Mouse (Mus musculus) hindbrain, embryonic 14.5 days (tissue): Measurements from ENCODE around the gene Acot1. TPM values are rescaled to one million over a fixed set of nuclear protein-coding genes. Genes with fewer than 3 reads are reported as not detected.
"Not testable (repeated sequence)": the region's sequence is repeated elsewhere in the genome, so short reads cannot be mapped to it uniquely, and the experiment has no call there.

ENCODE experiments used
- ATAC-seq: fragments of 200-750 bp; cut with Nextera tagmentation; 2 replicates; pipeline ENCODE4 v1.8.0; 2017; ENCODE audit warnings: moderate number of reproducible peaks, mild to moderate bottlenecking, moderate TSS enrichment, moderate library complexity; ENCODE audit not compliant: low FRiP score
- DNase-seq: peaks from one replicate; pipeline ENCODE4 v3.0.0-alpha.2; 2015; ENCODE audit warnings: low spot score
- H3K27ac ChIP-seq: fragments of 300-500 bp; sonication (generic); 2 replicates; pipeline ENCODE4 v1.5.1; 2014; ENCODE audit warnings: mild to moderate bottlenecking, moderate library complexity
- H3K27me3 ChIP-seq: fragments of 300-500 bp; sonication (generic); 2 replicates; pipeline ENCODE4 v1.6.1; 2014; ENCODE audit warnings: mild to moderate bottlenecking, low read length, mixed read lengths; ENCODE audit not compliant: control insufficient read depth, insufficient read depth
- H3K36me3 ChIP-seq: fragments of 300-500 bp; sonication (generic); replicated peaks from 2 replicates; pipeline ENCODE4 v1.6.1; 2014; ENCODE audit not compliant: control insufficient read depth, insufficient read depth
- H3K4me1 ChIP-seq: fragments of 300-500 bp; sonication (generic); replicated peaks from 2 replicates; pipeline ENCODE4 v1.6.1; 2014; ENCODE audit warnings: antibody characterized with exemption, low read length, mixed read lengths; ENCODE audit not compliant: control insufficient read depth, insufficient read depth
- H3K4me2 ChIP-seq: fragments of 300-500 bp; sonication (generic); replicated peaks from 2 replicates; pipeline ENCODE4 v1.6.1; 2014; ENCODE audit warnings: mild to moderate bottlenecking, moderate library complexity
- H3K4me3 ChIP-seq: fragments of 300-500 bp; sonication (generic); replicated peaks from 2 replicates; pipeline ENCODE4 v1.5.1; 2014; ENCODE audit warnings: mild to moderate bottlenecking, low read length
- H3K9ac ChIP-seq: fragments of 300-500 bp; sonication (generic); 2 replicates; pipeline ENCODE4 v1.6.1; 2014
- H3K9me3 ChIP-seq: fragments of 300-500 bp; sonication (generic); 2 replicates; pipeline ENCODE4 v1.6.1; 2016; ENCODE audit warnings: low read length; ENCODE audit not compliant: control insufficient read depth
- WGBS: fragments of 180-500 bp; shearing (Covaris S2); extraction: QIAGEN DNeasy Blood & Tissue Kit; methylation state at CpG from one replicate; pipeline ENCODE4 v1.1.7; 2014; 5-methylcytosine and 5-hydroxymethylcytosine counted together
- polyA plus RNA-seq: library from polyadenylated mRNA; unstranded; fragments of >200 nt; fragmentation: Nextera tagmentation; extraction: Ambion mirVana; gene quantifications from 2 replicates; pipeline ENCODE4 v1.2.1, GENCODE M21; 2014

Gene Acot1
- polyA plus RNA-seq, 1 experiment from 2014 or later = 100 TPM

DNA sequence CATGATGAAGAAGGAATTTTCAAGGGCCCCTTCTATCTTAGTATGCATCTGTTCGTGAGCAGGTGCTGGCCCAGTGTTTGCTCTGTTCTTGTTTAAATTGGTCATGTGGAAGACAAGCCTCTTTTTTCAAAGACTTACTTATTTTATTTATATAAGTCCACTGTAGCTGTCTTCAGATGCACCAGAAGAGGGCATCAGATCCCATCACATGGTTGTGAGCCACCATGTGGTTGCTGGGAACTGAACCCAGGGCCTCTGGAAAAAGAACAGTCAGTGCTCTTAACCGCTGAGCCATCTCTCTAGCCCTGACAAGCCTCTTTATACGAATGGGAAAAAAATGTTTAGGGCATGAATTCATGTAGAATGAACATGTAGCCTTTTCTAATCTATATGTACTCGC lies 19.9 kb upstream of the Acot1 start:
- Histone ChIP-seq H3K4me3 (no peak overlapping the region), H3K4me2 (no peak overlapping the region), H3K9ac (no peak overlapping the region), H3K36me3 (no peaks in the 10 kb centered on the region; the same call in 1 of the 2 replicates), H3K9me3 (no peaks in the 10 kb centered on the region), H3K27ac (no peak overlapping the region), H3K27me3 (no peaks in the 10 kb centered on the region), H3K4me1 (peaks cover 10% of the 10 kb centered on the region; the same call in 1 of the 2 replicates)
- DNase-seq = no peak
- no peak for ATAC-seq
- WGBS = 96% methylated on average over 4 of the region's 4 CpGs

GRCm38 (mm10) chr12:83997221-83997620 lies 12.1 kb upstream of the Acot1 start:
- no peaks in the 10 kb centered on the region for H3K27me3 ChIP-seq
- WGBS = 60% methylated on average over 2 of the region's 2 CpGs
- H3K36me3 ChIP-seq = no peaks in the 10 kb centered on the region; the same call in 1 of the 2 replicates
- no peak overlapping the region for H3K27ac ChIP-seq
- H3K9me3 ChIP-seq = no peaks in the 10 kb centered on the region
- no peak for ATAC-seq
- DNase-seq = no peak
- H3K4me1 ChIP-seq = no peaks in the 10 kb centered on the region
- no peak overlapping the region for H3K9ac ChIP-seq
- H3K4me3 ChIP-seq = no peak overlapping the region
- H3K4me2 ChIP-seq = no peak overlapping the region

GRCm38 (mm10) chr12:83998341-83999107 lies 10.8 kb upstream of the Acot1 start:
- H3K4me2 ChIP-seq = no peak overlapping the region
- H3K9ac ChIP-seq = no peak overlapping the region
- peak overlapping the region; percentile 9; the same call in 1 of the 2 replicates for H3K27ac ChIP-seq
- H3K36me3 ChIP-seq = no peaks in the 10 kb centered on the region
- no peak overlapping the region for H3K4me3 ChIP-seq
- ATAC-seq (no peak), DNase-seq (no peak)
- H3K9me3 ChIP-seq = no peaks in the 10 kb centered on the region
- H3K4me1 ChIP-seq = no peaks in the 10 kb centered on the region
- H3K27me3 ChIP-seq = no peaks in the 10 kb centered on the region
- WGBS = 63% methylated on average over 11 of the region's 11 CpGs

DNA sequence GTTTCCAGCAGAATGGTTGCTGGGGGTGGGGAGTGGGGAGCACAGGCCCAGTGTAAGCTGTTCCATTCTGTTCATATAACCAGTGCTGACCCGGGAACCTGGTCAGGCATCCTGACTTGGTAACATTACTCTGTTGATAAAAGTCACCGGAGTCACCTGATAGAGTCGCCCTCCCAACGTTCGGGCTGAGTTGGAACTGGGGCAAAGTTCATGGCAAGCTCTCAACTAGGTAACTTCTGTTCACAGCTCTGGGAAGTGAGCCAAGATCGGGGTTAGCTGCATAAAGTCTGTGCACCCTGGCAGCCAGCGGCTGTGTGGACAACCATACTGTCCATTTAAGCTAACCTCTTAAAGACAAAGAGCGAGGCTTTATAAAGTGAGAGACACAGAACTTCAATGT lies 10.1 kb upstream of the Acot1 start:
- not testable (repeated sequence) for H3K9me3 ChIP-seq, H3K9ac ChIP-seq, H3K4me2 ChIP-seq, H3K27me3 ChIP-seq, DNase-seq, H3K4me3 ChIP-seq, H3K4me1 ChIP-seq, ATAC-seq, H3K36me3 ChIP-seq, H3K27ac ChIP-seq
- 68% methylated on average over 8 of the region's 8 CpGs for WGBS

DNA sequence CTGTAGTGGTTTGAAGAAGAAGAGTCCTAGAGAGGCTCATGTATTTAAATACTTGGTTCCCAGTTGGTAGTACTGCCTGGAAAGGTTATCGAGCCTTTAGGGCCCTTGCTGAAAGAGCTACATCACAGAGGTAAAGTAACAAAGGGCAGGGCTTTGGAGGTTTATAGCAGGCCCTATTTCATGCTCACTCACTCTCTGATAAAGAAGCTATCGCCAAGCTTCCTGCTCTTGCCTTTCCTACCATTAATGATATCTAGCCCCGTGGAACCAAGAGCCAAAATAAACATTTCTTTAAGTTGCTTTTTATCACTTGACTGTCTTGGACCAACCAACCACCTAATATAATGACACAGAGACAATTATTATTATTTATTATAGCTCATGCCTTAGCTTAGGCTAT lies 8.9 kb upstream of the Acot1 start:
- 91% methylated on average over 3 of the region's 3 CpGs for WGBS
- no peak overlapping the region for H3K27ac ChIP-seq
- H3K4me2 ChIP-seq = no peak overlapping the region
- no peaks in the 10 kb centered on the region for H3K4me1 ChIP-seq
- ATAC-seq (no peak), DNase-seq (no peak)
- H3K36me3 ChIP-seq = no peaks in the 10 kb centered on the region
- H3K27me3 ChIP-seq = no peaks in the 10 kb centered on the region
- no peaks in the 10 kb centered on the region for H3K9me3 ChIP-seq
- H3K9ac ChIP-seq = no peak overlapping the region
- no peak overlapping the region for H3K4me3 ChIP-seq

DNA sequence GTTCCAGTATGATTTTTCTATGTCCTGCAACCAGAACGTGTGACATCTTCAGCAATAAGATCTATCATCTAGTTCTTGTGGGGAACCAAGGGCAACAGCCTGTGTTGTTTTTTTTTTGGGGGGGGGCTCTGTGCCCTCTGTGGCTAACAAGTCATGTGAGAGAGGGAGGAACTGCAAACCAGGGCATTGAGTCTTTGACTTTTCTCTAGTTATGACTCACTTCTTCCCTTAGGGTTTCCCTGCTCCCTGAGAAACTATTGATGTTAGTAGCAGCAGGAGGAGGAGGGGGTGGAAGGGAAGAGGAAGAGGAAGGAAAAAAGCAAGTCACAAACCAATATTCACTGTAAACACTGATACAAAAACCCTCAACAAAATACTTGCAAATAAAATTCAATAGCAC lies 5.4 kb upstream of the Acot1 start:
- no peak overlapping the region for H3K4me3 ChIP-seq
- H3K4me1 ChIP-seq = peaks cover 3% of the 10 kb centered on the region; the same call in 1 of the 2 replicates
- 81% methylated on average over 1 of the region's 1 CpGs for WGBS
- H3K4me2 ChIP-seq = no peak overlapping the region
- H3K9ac ChIP-seq = no peak overlapping the region
- H3K9me3 ChIP-seq = no peaks in the 10 kb centered on the region
- ATAC-seq = no peak
- no peak for DNase-seq
- H3K36me3 ChIP-seq = no peaks in the 10 kb centered on the region
- 0 out of 2 replicates have a peak, but pooled peaks cover 5% of the 10 kb centered on the region for H3K27me3 ChIP-seq
- H3K27ac ChIP-seq = no peak overlapping the region

- peaks cover 22% of the 10 kb centered on the region for H3K4me1 ChIP-seq
- H3K27me3 ChIP-seq = 0 out of 2 replicates have a peak, but pooled peaks cover 5% of the 10 kb centered on the region
- H3K9ac ChIP-seq = no peak overlapping the region
- no peak overlapping the region for H3K4me3 ChIP-seq
- peak overlapping the region; percentile 63 for H3K27ac ChIP-seq
- H3K4me2 ChIP-seq = peak overlapping the region; percentile 51; the same call in 1 of the 2 replicates
- no peaks in the 10 kb centered on the region for H3K36me3 ChIP-seq
- no peaks in the 10 kb centered on the region for H3K9me3 ChIP-seq
- WGBS = 84% methylated on average over 12 of the region's 12 CpGs
- ATAC-seq (no peak), DNase-seq (no peak)
Measured at GRCm38 (mm10) chr12:84008251-84008650, 1.0 kb upstream of the Acot1 start.

DNA sequence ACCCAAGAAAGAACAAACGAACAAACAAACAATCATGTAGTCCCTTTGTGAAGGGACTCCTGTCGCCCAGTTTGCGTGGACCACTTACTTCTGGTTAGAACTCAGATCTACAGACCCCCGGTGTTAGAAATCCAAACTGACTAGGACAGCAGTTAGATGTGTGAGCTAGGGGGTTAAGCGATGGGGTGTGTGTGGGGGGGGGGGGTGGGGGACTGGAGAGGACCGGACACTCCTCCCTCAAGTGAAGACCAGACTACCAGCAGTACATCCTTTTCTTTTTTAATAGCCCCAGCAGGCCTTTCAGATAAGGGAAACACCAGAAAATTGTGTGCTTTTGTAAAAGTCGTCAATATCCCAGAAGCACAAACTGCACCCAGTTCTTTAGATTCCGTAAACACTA lies 561 bp upstream of the Acot1 start:
- 37% methylated on average over 8 of the region's 8 CpGs for WGBS
- peaks cover 22% of the 10 kb centered on the region for H3K4me1 ChIP-seq
- peak overlapping the region; percentile 63 for H3K27ac ChIP-seq
- H3K9ac ChIP-seq = peak overlapping the region; percentile 55; the same call in 1 of the 2 replicates
- ATAC-seq (no peak), DNase-seq (no peak)
- H3K27me3 ChIP-seq = 0 out of 2 replicates have a peak, but pooled peaks cover 5% of the 10 kb centered on the region
- no peaks in the 10 kb centered on the region for H3K9me3 ChIP-seq
- H3K4me2 ChIP-seq = peak overlapping the region; percentile 51
- H3K4me3 ChIP-seq = peak overlapping the region; percentile 40
- H3K36me3 ChIP-seq = no peaks in the 10 kb centered on the region

DNA sequence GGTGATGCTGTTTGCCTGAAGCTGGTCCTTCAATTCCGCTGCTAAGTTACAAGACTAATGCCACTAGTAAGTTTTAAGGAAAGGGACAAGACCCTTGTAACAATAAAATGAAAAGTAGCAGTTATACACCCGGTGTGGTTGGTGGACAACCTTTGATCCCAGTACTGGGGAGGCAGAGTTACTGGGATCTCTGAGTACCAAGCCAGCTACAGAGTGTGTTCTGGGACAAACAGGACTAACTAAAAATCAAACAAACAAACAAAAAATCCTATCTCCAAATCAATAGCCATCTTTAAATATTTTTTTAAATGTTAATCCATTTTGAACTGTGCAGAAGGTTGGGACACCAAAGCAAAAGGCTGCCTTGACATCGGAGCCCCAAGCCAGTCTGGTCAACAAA lies 911 bp downstream of the Acot1 start:
- Histone ChIP-seq H3K9me3 (no peaks in the 10 kb centered on the region), H3K9ac (peak overlapping the region; percentile 55; the same call in 1 of the 2 replicates), H3K4me2 (peak overlapping the region; percentile 51), H3K36me3 (no peaks in the 10 kb centered on the region), H3K27ac (peak overlapping the region; percentile 63), H3K4me1 (peaks cover 22% of the 10 kb centered on the region), H3K4me3 (peak overlapping the region; percentile 40), H3K27me3 (0 out of 2 replicates have a peak, but pooled peaks cover 5% of the 10 kb centered on the region)
- DNase-seq (no peak), ATAC-seq (no peak)
- 59% methylated on average over 3 of the region's 3 CpGs for WGBS
